ENCODE assay signal across 20 mouse cellular contexts in genomic region chr4:110529804-110530203, GRCm38 (mm10).
A peak's percentile ranks its signal among the peaks of the same experiment; 100 is the strongest.
DNase-seq lines count a peak whose midpoint lies in the region; ATAC-seq lines count a peak whose summit lies in the region.
"Had no signal": no experiment of that assay in that cellular context is flagged by ENCODE, and none has a peak within 500 bp of the region (broad histone marks: within the 10 kb centered on the region; RNA-seq: fewer than 3 reads in every experiment).

No protein-coding gene starts in this region.

- peak; percentile 2 to 4 for DNase-seq in cerebellum, postnatal 14 days
- DNase-seq in cerebellum, adult 11-12 months: no peak
- DNase-seq in layer of hippocampus, adult 18-20 months (ENCODE audit: low spot score in 2 of 2): peak; percentile 0 to 6
- DNase-seq in layer of hippocampus, postnatal 10 days (ENCODE audit: low spot score in 2 of 2): no peak
- peak; percentile 7 to 26 for DNase-seq in left cerebral cortex, postnatal 36 days (ENCODE audit: low spot score in 2 of 2)
- DNase-seq in left cerebral cortex, adult 11 months (ENCODE audit: low spot score): no peak
- peak; percentile 71 for DNase-seq in brain, adult 2 months (ENCODE audit: low read depth, low spot score)
- DNase-seq: adrenal gland, postnatal 10 days; cerebellum, adult 18-20 months; cerebellum, postnatal 25 days; gastrocnemius, postnatal 36 days; heart, adult 18-20 months; heart, postnatal 14 days had no signal

- no peaks in the 10 kb centered on the region for H3K9me3 ChIP-seq in kidney, embryonic 16.5 days (ENCODE audit: low read length)
- H3K9me3 ChIP-seq: embryonic facial prominence, embryonic 12.5 days; forebrain, embryonic 15.5 days; heart, embryonic 15.5 days; hindbrain, embryonic 13.5 days had no signal

- H3K9ac ChIP-seq in kidney, embryonic 16.5 days (replicated peaks; ENCODE audit: low read length): no peak overlapping the region
- H3K9ac ChIP-seq: embryonic facial prominence, embryonic 12.5 days; forebrain, embryonic 15.5 days; heart, embryonic 15.5 days; hindbrain, embryonic 13.5 days had no signal

- no peaks in the 10 kb centered on the region for H3K36me3 ChIP-seq in kidney, embryonic 16.5 days (ENCODE audit: insufficient read depth, low read length)
- H3K36me3 ChIP-seq: embryonic facial prominence, embryonic 12.5 days; forebrain, embryonic 15.5 days; heart, embryonic 15.5 days; hindbrain, embryonic 13.5 days had no signal

- no peak for ATAC-seq in kidney, embryonic 16.5 days (ENCODE audit: low FRiP score, low TSS enrichment)
- ATAC-seq: forebrain, embryonic 15.5 days; hindbrain, postnatal 0 days had no signal

- 75% methylated on average over 4 of the region's 4 CpGs for WGBS in kidney, embryonic 16.5 days

- no peaks in the 10 kb centered on the region for H3K4me1 ChIP-seq in kidney, embryonic 16.5 days (ENCODE audit: insufficient read depth, low read length)
- H3K4me1 ChIP-seq: embryonic facial prominence, embryonic 12.5 days; forebrain, embryonic 15.5 days; heart, embryonic 15.5 days; hindbrain, embryonic 13.5 days had no signal

- H3K27me3 ChIP-seq in kidney, embryonic 16.5 days (ENCODE audit: insufficient read depth, low read length): no peaks in the 10 kb centered on the region
- H3K27me3 ChIP-seq: embryonic facial prominence, embryonic 12.5 days; forebrain, embryonic 15.5 days; heart, embryonic 15.5 days; hindbrain, embryonic 13.5 days had no signal

- H3K4me2 ChIP-seq in kidney, embryonic 16.5 days (replicated peaks; ENCODE audit: low read depth, low read length): no peak overlapping the region
- H3K4me2 ChIP-seq: embryonic facial prominence, embryonic 12.5 days; forebrain, embryonic 15.5 days; heart, embryonic 11.5 days; heart, embryonic 15.5 days; hindbrain, embryonic 13.5 days had no signal

- intact Hi-C loops in left cerebral cortex, postnatal 36 days (cut with DNase I): no loop called here

- no peak overlapping the region for H3K27ac ChIP-seq in kidney, embryonic 16.5 days (ENCODE audit: low read length)
- H3K27ac ChIP-seq: embryonic facial prominence, embryonic 12.5 days; forebrain, embryonic 15.5 days; heart, embryonic 15.5 days; hindbrain, embryonic 13.5 days; hindbrain, postnatal 0 days had no signal

- H3K4me3 ChIP-seq in kidney, embryonic 16.5 days (ENCODE audit: low read length): no peak overlapping the region
- H3K4me3 ChIP-seq: embryonic facial prominence, embryonic 12.5 days; forebrain, embryonic 15.5 days; heart, embryonic 15.5 days; hindbrain, embryonic 13.5 days had no signal

Comparison
In these comparisons a context has a peak if more than half of its experiments do, and no peak if none do; other contexts are left out.
1. DNase-seq: peak in cerebellum, postnatal 14 days (2 of 2), layer of hippocampus, adult 18-20 months (2 of 2), left cerebral cortex, postnatal 36 days (2 of 2) and brain, adult 2 months (single experiment); none in cerebellum, adult 11-12 months (single experiment), layer of hippocampus, postnatal 10 days (0 of 2) and left cerebral cortex, adult 11 months (single experiment).